Mouse (Mus musculus) heart, postnatal 36 days (tissue): ENCODE data around the gene Lmna. TPM values are rescaled to one million over a fixed set of nuclear protein-coding genes. Genes with fewer than 3 reads are reported as not detected.

Source experiments
- microRNA-seq, 2 experiments: library from miRNA; unstranded; fragments of <30 nt; microRNA quantifications; one replicate each; pipeline ENCODE4 v1.2.0; 2021; ENCODE audit warnings: borderline number of aligned reads in 2 of 2
- total RNA-seq, 2 experiments: library from RNA; stranded (reverse); gene quantifications; 2 replicates each; pipeline ENCODE4 v1.2.3; 2021

The Lmna gene
- total RNA-seq, 2 experiments from 2014 or later: 121 to 130 TPM

Small RNA genes lying within 50 kb of the gene (microRNA-seq; reads per million reads assigned to microRNA genes)
- gene Mir1905 (0 reads per million in 2 experiments), gene Mir7011 (0 to 0.67 reads per million in 2 experiments)

Other genes starting within 250 kb of the Lmna start
- under 1 TPM; 0.33 to 0.43 TPM for gene Gm38392, start 222.7 kb downstream of the Lmna start, total RNA-seq
- gene Tsacc, start 213.0 kb downstream of the Lmna start, total RNA-seq: 1 to 10 TPM; 5.2 to 6.8 TPM
- gene Cct3, start 212.8 kb downstream of the Lmna start, total RNA-seq: 100 to 1,000 TPM; 164 to 174 TPM
- 10 to 100 TPM; 87.9 to 88.4 TPM for gene Glmp, start 184.9 kb downstream of the Lmna start, total RNA-seq
- gene Tmem79, start 173.8 kb downstream of the Lmna start, total RNA-seq: 1 to 10 TPM; 1.1 to 2.1 TPM
- gene Smg5, start 173.7 kb downstream of the Lmna start, total RNA-seq: 10 to 100 TPM; 38.7 to 42.7 TPM
- gene Paqr6, start 145.4 kb downstream of the Lmna start, total RNA-seq: 1 to 10 TPM in 1 of 2 experiments, under 1 TPM in 1; 0.46 to 1.2 TPM
- not detected for gene Bglap3, start 137.2 kb downstream of the Lmna start, total RNA-seq
- gene Bglap2, start 131.3 kb downstream of the Lmna start, total RNA-seq: not detected
- gene Bglap, start 125.5 kb downstream of the Lmna start, total RNA-seq: not detected
- gene Pmf1, start 99.6 kb downstream of the Lmna start, total RNA-seq: 10 to 100 TPM; 14.5 to 18.3 TPM
- 10 to 100 TPM; 11.6 to 15.6 TPM for gene Slc25a44, start 84.8 kb downstream of the Lmna start, total RNA-seq
- 1 to 10 TPM; 3.1 to 3.6 TPM for gene Sema4a, start 48.8 kb downstream of the Lmna start, total RNA-seq
- gene Mex3a, start 22.4 kb upstream of the Lmna start, total RNA-seq: under 1 TPM; 0.22 to 0.58 TPM
- not detected for gene Rab25, start 38.3 kb upstream of the Lmna start, total RNA-seq
- 10 to 100 TPM; 94.6 to 99.1 TPM for gene Lamtor2, start 43.1 kb upstream of the Lmna start, total RNA-seq
- gene Ubqln4, start 43.8 kb upstream of the Lmna start, total RNA-seq: 10 to 100 TPM; 65.0 to 75.6 TPM
- gene Ssr2, start 65.9 kb upstream of the Lmna start, total RNA-seq: 10 to 100 TPM; 70.7 to 73.8 TPM
- 10 to 100 TPM; 42.2 to 51.1 TPM for gene Arhgef2, start 96.0 kb upstream of the Lmna start, total RNA-seq
- under 1 TPM in 1 of 2 experiments, not detected in 1; 0.22 TPM for gene Rxfp4, start 143.2 kb upstream of the Lmna start, total RNA-seq
- 10 to 100 TPM; 27.4 to 30.8 TPM for gene Khdc4, start 175.8 kb upstream of the Lmna start, total RNA-seq
- 10 to 100 TPM; 91.0 to 99.6 TPM for gene Rit1, start 206.9 kb upstream of the Lmna start, total RNA-seq